Mouse (Mus musculus): ENCODE measurements around the gene Grb2.

Grb2 gene

GRCm38 (mm10) chr11:115628465-115629101 lies 79.8 kb downstream of the Grb2 start:
- DNase-seq (ENCODE audit: low spot score in 2 of 2) = no peak

- peak; percentile 99 to 100 for DNase-seq (ENCODE audit: low spot score in 2 of 2)
Measured at GRCm38 (mm10) chr11:115627705-115628464, 80.5 kb downstream of the Grb2 start, which contains the start of gene Slc25a19. Gene Slc25a19 (minus strand): TSS chr11:115628295.

- no peak for DNase-seq (ENCODE audit: low spot score in 2 of 2)
Measured at GRCm38 (mm10) chr11:115626824-115627616, 81.4 kb downstream of the Grb2 start.

- no peak for DNase-seq (ENCODE audit: low spot score in 2 of 2)
Measured at GRCm38 (mm10) chr11:115625877-115626276, 82.5 kb downstream of the Grb2 start.

- no peak for DNase-seq (ENCODE audit: low spot score in 2 of 2)
Measured at GRCm38 (mm10) chr11:115623487-115624070, 84.8 kb downstream of the Grb2 start.

GRCm38 (mm10) chr11:115619949-115620348 lies 88.4 kb downstream of the Grb2 start:
- DNase-seq (ENCODE audit: low spot score in 2 of 2) = no peak

GRCm38 (mm10) chr11:115618732-115619516 lies 89.5 kb downstream of the Grb2 start:
- DNase-seq (ENCODE audit: low spot score in 2 of 2) = no peak

GRCm38 (mm10) chr11:115618001-115618400 lies 90.4 kb downstream of the Grb2 start:
- no peak for DNase-seq (ENCODE audit: low spot score in 2 of 2)

- DNase-seq (ENCODE audit: low spot score in 2 of 2) = no peak
Measured at GRCm38 (mm10) chr11:115616893-115617292, 91.5 kb downstream of the Grb2 start.

GRCm38 (mm10) chr11:115616371-115616770 lies 92.0 kb downstream of the Grb2 start:
- DNase-seq (ENCODE audit: low spot score in 2 of 2) = no peak

- DNase-seq (ENCODE audit: low spot score in 2 of 2) = no peak
Measured at GRCm38 (mm10) chr11:115615875-115616274, 92.5 kb downstream of the Grb2 start.

- no peak for DNase-seq (ENCODE audit: low spot score in 2 of 2)
Measured at GRCm38 (mm10) chr11:115615108-115615825, 93.1 kb downstream of the Grb2 start.

- no peak for DNase-seq (ENCODE audit: low spot score in 2 of 2)
Measured at GRCm38 (mm10) chr11:115614346-115615107, 93.9 kb downstream of the Grb2 start.

GRCm38 (mm10) chr11:115613138-115613945 lies 95.1 kb downstream of the Grb2 start:
- DNase-seq (ENCODE audit: low spot score in 2 of 2) = no peak

GRCm38 (mm10) chr11:115612410-115613137 lies 95.8 kb downstream of the Grb2 start, which contains the start of gene Mif4gd:
Gene Mif4gd (minus strand): TSS chr11:115612969.
- DNase-seq (ENCODE audit: low spot score in 2 of 2) = peak; percentile 58 to 61

GRCm38 (mm10) chr11:115612059-115612409 lies 96.4 kb downstream of the Grb2 start:
- DNase-seq (ENCODE audit: low spot score in 2 of 2) = peak in 1 of 2 experiments; percentile 43

GRCm38 (mm10) chr11:115611173-115611572 lies 97.2 kb downstream of the Grb2 start:
- DNase-seq (ENCODE audit: low spot score in 2 of 2) = no peak

GRCm38 (mm10) chr11:115609576-115609975 lies 98.8 kb downstream of the Grb2 start:
- no peak for DNase-seq (ENCODE audit: low spot score in 2 of 2)

Data from right cerebral cortex, postnatal 36 days (tissue).